Mouse (Mus musculus): ENCODE measurements around the gene Zfp276. TPM values are rescaled to one million over a fixed set of nuclear protein-coding genes. Genes with fewer than 3 reads are reported as not detected.

The Zfp276 gene
- polyA plus RNA-seq, 1 experiment from 2014 or later, result 20.0 TPM

Other genes with a start within 250 kb of the Zfp276 start
- gene Ankrd11, start 211.9 kb upstream of the Zfp276 start, polyA plus RNA-seq (2014; fragmentation: Nextera tagmentation; extraction: Ambion mirVana), result 42.4 and 46.2 TPM in 2 replicates
- gene Spg7, start 191.3 kb upstream of the Zfp276 start, polyA plus RNA-seq (2014; fragmentation: Nextera tagmentation; extraction: Ambion mirVana), result 42.0 and 43.6 TPM in 2 replicates
- 843 and 877 TPM in 2 replicates for gene Rpl13, start 151.8 kb upstream of the Zfp276 start, polyA plus RNA-seq (2014; fragmentation: Nextera tagmentation; extraction: Ambion mirVana)
- 1.8 and 3.7 TPM in 2 replicates for gene Cpne7, start 136.8 kb upstream of the Zfp276 start, polyA plus RNA-seq (2014; fragmentation: Nextera tagmentation; extraction: Ambion mirVana)
- gene Sult5a1, start 95.9 kb upstream of the Zfp276 start, polyA plus RNA-seq (2014; fragmentation: Nextera tagmentation; extraction: Ambion mirVana), result 0.95 TPM in 1 of 2 replicates, not detected in the other
- not detected in 2 replicates for gene Dpep1, start 68.0 kb upstream of the Zfp276 start, polyA plus RNA-seq (2014; fragmentation: Nextera tagmentation; extraction: Ambion mirVana)
- 175 and 196 TPM in 2 replicates for gene Chmp1a, start 41.4 kb upstream of the Zfp276 start, polyA plus RNA-seq (2014; fragmentation: Nextera tagmentation; extraction: Ambion mirVana)
- 5.3 and 6.9 TPM in 2 replicates for gene Spata33, start 41.4 kb upstream of the Zfp276 start, polyA plus RNA-seq (2014; fragmentation: Nextera tagmentation; extraction: Ambion mirVana)
- gene Cdk10, start 29.4 kb upstream of the Zfp276 start, polyA plus RNA-seq (2014; fragmentation: Nextera tagmentation; extraction: Ambion mirVana), result 53.9 and 62.6 TPM in 2 replicates
- gene Spata2l, start 18.0 kb upstream of the Zfp276 start, polyA plus RNA-seq (2014; fragmentation: Nextera tagmentation; extraction: Ambion mirVana), result 4.4 and 5.1 TPM in 2 replicates
- 54.0 and 59.0 TPM in 2 replicates for gene Vps9d1, start 153 bp downstream of the Zfp276 start, polyA plus RNA-seq (2014; fragmentation: Nextera tagmentation; extraction: Ambion mirVana)
- 8.0 and 9.2 TPM in 2 replicates for gene Fanca, start 64.4 kb downstream of the Zfp276 start, polyA plus RNA-seq (2014; fragmentation: Nextera tagmentation; extraction: Ambion mirVana)
- 32.8 and 36.0 TPM in 2 replicates for gene Spire2, start 78.5 kb downstream of the Zfp276 start, polyA plus RNA-seq (2014; fragmentation: Nextera tagmentation; extraction: Ambion mirVana)
- 254 and 294 TPM in 2 replicates for gene Tcf25, start 119.6 kb downstream of the Zfp276 start, polyA plus RNA-seq (2014; fragmentation: Nextera tagmentation; extraction: Ambion mirVana)
- 0.24 and 0.28 TPM in 2 replicates for gene Mc1r, start 152.9 kb downstream of the Zfp276 start, polyA plus RNA-seq (2014; fragmentation: Nextera tagmentation; extraction: Ambion mirVana)
- gene Tubb3, start 157.2 kb downstream of the Zfp276 start, polyA plus RNA-seq (2014; fragmentation: Nextera tagmentation; extraction: Ambion mirVana), result 2,028 and 2,035 TPM in 2 replicates
- 42.0 and 48.2 TPM in 2 replicates for gene Def8, start 169.3 kb downstream of the Zfp276 start, polyA plus RNA-seq (2014; fragmentation: Nextera tagmentation; extraction: Ambion mirVana)
- gene Afg3l1, start 223.7 kb downstream of the Zfp276 start, polyA plus RNA-seq (2014; fragmentation: Nextera tagmentation; extraction: Ambion mirVana), result 33.6 and 37.0 TPM in 2 replicates